Mouse (Mus musculus) liver, postnatal 0 days (tissue): ENCODE measurements around the gene Fgf18.

ENCODE experiments used
- CTCF ChIP-seq: sonication (generic); IDR thresholded peaks from 2 replicates; pipeline ENCODE4 v1.5.1; 2016; ENCODE audit warnings: antibody characterized with exemption, low read depth
- EP300 ChIP-seq: IDR thresholded peaks from 2 replicates; pipeline ENCODE4 v1.6.1; 2016; ENCODE audit warnings: antibody characterized with exemption, low read depth, mild to moderate bottlenecking

GRCm38 (mm10) chr11:33099425-33099824 lies 47.8 kb downstream of the Fgf18 start:
- TF ChIP-seq CTCF, result no peak
- no peak for TF ChIP-seq EP300
